Mouse (Mus musculus) colon, adult 2 months (tissue): ENCODE data around the gene Gm8094. TPM values are rescaled to one million over a fixed set of nuclear protein-coding genes. Genes with fewer than 3 reads are reported as not detected.

Experiments
- polyA plus RNA-seq: library from polyadenylated mRNA; depleted of rRNA; stranded (reverse); fragments of >200 nt; gene quantifications from 2 replicates; pipeline ENCODE4 v1.2.3, GENCODE M21; 2012; rRNA removed

Gm8094 gene
- not detected in 2 replicates for polyA plus RNA-seq

GRCm38 (mm10) chr14:43076543-43076942, at the start of gene Gm8094:
Gene Gm8094, minus strand, starts transcription at chr14:43076643.

DNA sequence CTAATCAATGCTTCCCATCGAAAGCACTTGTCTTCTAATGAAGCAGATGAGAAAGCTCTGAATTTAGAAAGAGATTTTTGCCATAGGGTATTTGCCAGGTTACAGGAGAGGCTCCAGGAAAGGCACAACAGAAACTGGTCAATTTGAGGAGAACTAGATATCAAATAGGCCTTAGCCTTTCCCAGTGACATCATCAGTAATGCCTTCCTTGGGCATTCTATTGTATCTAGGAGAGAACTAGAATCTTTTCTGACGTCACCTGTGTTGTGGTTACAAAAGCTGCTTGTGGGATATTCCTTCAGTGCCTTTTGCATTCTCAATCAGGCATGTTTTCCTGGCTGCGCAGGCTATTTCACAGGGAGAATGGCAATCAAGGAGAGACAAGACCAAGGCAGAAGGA, 23.9 kb upstream of the Gm8094 start, which contains the start of gene Gm8104:
TSS of gene Gm8104 (plus strand) at position 301 of the 400 bp plus-strand sequence.

Other genes starting within 250 kb of the Gm8094 start
- not detected in 2 replicates for gene Gm21977, start 223.2 kb downstream of the Gm8094 start, polyA plus RNA-seq
- not detected in 2 replicates for gene Gm8082, start 83.0 kb downstream of the Gm8094 start, polyA plus RNA-seq
- not detected in 2 replicates for gene Gm10376, start 61.0 kb downstream of the Gm8094 start, polyA plus RNA-seq
- gene Gm8104, start 24.0 kb upstream of the Gm8094 start, polyA plus RNA-seq: not detected in 2 replicates
- gene Gm7233, start 103.2 kb upstream of the Gm8094 start, polyA plus RNA-seq: not detected in 2 replicates
- not detected in 2 replicates for gene Gm8122, start 158.7 kb upstream of the Gm8094 start, polyA plus RNA-seq
- not detected in 2 replicates for gene Gm8126, start 182.0 kb upstream of the Gm8094 start, polyA plus RNA-seq
- gene Gm9732, start 198.4 kb upstream of the Gm8094 start, polyA plus RNA-seq: not detected in 2 replicates
- not detected in 2 replicates for gene Gm8127, start 217.2 kb upstream of the Gm8094 start, polyA plus RNA-seq